18 mouse cellular contexts compared by ENCODE assay signal in genomic region chr6:54805779-54806178, GRCm38 (mm10).
"Had no signal": no experiment of that assay in that cellular context is flagged by ENCODE, and none has a peak within 500 bp of the region (broad histone marks: within the 10 kb centered on the region; RNA-seq: fewer than 3 reads in every experiment).

No protein-coding gene starts in this region.

- H3K27ac ChIP-seq: lung, embryonic 15.5 days; macrophage; midbrain, embryonic 12.5 days; neural tube, embryonic 12.5 days; stomach, embryonic 15.5 days; stomach, postnatal 0 days had no signal

- H3K9me3 ChIP-seq: lung, embryonic 15.5 days; megakaryocyte, embryonic 14.5 days; midbrain, embryonic 12.5 days; neural tube, embryonic 12.5 days; stomach, embryonic 15.5 days had no signal

- H3K9ac ChIP-seq: liver, postnatal 0 days; lung, embryonic 15.5 days; midbrain, embryonic 12.5 days; neural tube, embryonic 12.5 days; stomach, embryonic 15.5 days had no signal

- H3K36me3 ChIP-seq: lung, embryonic 15.5 days; midbrain, embryonic 12.5 days; neural tube, embryonic 12.5 days; stomach, embryonic 15.5 days had no signal

- DNase-seq: liver, postnatal 0 days; lung, adult 2 months; lung, postnatal 14 days; lung, postnatal 36 days; midbrain, embryonic 14.5 days; right cerebral cortex, postnatal 14 days; thymus, adult 2 months; thymus, postnatal 25 days; thymus, postnatal 4 days had no signal

- H3K4me1 ChIP-seq: midbrain, embryonic 12.5 days had no signal

- ATAC-seq: liver, postnatal 0 days; lung, postnatal 0 days; midbrain, embryonic 16.5 days had no signal

- H3K4me2 ChIP-seq: lung, embryonic 15.5 days; midbrain, embryonic 12.5 days; neural tube, embryonic 12.5 days; stomach, embryonic 15.5 days had no signal

- H3K27me3 ChIP-seq: lung, embryonic 15.5 days; midbrain, embryonic 12.5 days; neural tube, embryonic 12.5 days; stomach, embryonic 15.5 days had no signal

- H3K4me3 ChIP-seq: lung, embryonic 15.5 days; megakaryocyte, embryonic 14.5 days; midbrain, embryonic 12.5 days; neural tube, embryonic 12.5 days; stomach, embryonic 15.5 days had no signal
